Mouse (Mus musculus): ENCODE measurements around the gene Gm8206.
A peak's percentile ranks its signal among the peaks of the same experiment; 100 is the strongest.
"Not testable (repeated sequence)": the region's sequence is repeated elsewhere in the genome, so short reads cannot be mapped to it uniquely, and the experiment has no call there.

Gm8206 gene

DNA sequence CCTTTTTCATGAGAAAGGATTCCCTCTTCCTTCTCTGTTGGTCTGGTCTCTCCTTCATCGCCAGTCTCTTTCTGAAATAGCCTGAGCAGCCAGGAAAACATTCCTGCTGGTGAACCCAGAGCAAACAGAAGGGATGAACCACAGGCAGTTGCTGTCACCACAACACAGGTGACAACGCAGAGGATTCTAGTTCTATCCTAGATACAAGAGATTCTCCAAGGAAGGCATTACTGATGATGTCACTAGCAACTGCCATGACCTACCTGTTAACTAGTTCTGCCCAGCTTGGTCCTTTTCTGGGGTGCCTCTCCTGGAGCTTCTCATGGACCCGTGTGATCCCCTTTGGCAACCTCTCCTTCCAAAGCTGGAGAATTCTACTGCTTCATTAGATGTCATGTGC, at the start of gene Gm8206:
Gene Gm8206 (minus strand): TSS at position 101 of the 400 bp plus-strand sequence.
- DNase-seq (ENCODE audit: low spot score in 2 of 2): not testable (repeated sequence)

- not testable (repeated sequence) for DNase-seq (ENCODE audit: low spot score in 2 of 2)
Observed at GRCm38 (mm10) chr14:6125707-6126106, 32.0 kb upstream of the Gm8206 start, which contains the start of gene Gm3476. TSS of gene Gm3476 (minus strand) at chr14:6125807.

DNA sequence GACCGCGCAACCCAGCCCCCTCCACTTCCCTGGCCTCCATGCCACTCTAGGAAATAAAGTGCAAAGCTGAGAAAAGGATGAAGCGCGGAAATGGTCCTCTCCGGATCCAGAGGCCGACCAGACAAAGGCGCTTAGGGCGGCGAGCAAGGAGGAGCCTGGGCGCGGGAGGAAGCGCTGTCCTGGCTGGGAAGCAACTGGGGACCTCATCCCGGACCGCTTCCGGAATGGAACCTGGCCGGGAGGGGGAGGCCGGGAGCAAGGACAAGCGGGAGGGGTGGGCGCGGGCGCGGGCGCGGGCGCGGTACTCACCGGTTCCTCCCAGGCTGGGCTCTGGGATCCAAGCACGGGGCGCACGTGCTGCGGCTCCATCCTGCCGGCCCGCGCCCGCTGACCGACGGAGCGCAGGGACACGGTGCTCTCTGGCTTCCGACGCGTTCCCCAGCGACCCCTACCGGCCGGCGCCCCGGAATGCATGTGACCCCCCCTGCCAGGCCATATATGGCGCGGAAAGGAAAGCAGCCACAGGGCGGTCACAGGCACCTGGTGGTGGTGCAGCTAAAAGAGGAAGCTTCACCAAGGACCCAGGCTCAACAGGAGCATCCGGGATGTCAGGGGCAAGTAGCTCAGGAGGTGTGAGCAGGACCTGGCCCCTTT, 14.7 kb upstream of the Gm8206 start, which contains the start of gene Gm3468:
Gene Gm3468 (minus strand): TSS at position 394 of the 654 bp plus-strand sequence.
- DNase-seq (ENCODE audit: low spot score in 2 of 2): peak; percentile 4 to 43

DNA sequence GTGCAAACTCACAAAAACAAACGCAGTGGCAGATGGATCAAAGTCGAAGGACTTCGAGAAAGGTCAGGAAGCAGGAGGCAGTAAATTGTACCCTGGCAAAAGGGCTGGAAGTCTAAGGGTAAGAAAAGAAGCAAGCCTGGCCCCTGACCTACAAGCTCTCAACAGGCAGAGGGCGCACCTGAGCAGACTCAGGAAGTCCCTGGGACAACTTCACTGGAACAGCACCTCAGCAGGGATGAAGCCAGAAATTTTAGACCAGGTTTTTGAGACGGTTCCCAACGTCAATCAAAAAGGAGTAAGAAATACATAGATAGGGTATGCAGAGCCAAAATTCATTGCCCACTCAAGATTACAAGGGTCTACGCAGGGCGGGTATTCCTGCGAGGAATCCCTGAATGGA, 13.8 kb upstream of the Gm8206 start:
- DNase-seq (ENCODE audit: low spot score in 2 of 2): not testable (repeated sequence)

DNA sequence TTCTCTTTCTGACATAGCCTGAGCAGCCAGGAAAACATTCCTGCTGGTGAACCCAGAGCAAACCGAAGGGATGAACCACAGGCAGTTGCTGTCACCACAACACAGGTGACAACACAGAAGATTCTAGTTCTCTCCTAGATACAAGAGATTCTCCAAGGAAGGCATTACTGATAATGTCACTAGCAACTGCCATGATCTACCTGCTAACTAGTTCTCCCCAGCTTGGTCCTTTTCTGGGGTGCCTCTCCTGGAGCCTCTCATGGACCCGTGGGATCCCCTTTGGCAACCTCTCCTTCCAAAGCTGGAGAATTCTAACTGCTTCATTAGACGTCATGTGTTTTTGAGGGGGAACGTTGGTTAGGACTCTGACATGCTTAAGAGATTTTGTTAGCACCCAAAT, 35.6 kb downstream of the Gm8206 start, which contains the start of gene Gm6337:
Gene Gm6337 (minus strand): TSS at position 101 of the 400 bp plus-strand sequence.
- not testable (repeated sequence) for DNase-seq (ENCODE audit: low spot score in 2 of 2)

DNA sequence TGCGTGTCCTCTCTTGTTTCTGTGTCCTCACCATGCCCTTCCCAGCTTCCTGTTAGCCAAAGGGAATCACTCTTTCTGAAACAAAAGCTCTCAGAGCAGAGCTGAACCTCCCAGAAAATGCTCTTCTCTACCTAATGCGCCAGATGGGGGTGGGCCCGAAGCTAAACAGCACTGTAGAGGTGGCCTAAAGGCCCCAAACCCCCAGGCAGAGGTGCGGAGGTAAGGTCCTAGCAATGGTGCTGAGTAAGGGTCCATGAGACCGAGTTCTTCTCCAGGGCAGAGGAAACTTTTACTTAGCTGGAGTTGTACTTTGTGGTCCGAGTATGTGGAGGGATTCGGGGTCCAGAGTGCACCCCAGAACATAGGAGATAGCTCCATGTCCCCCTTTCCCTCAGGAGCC, 106.6 kb downstream of the Gm8206 start:
- DNase-seq (ENCODE audit: low spot score in 2 of 2): peak; percentile 4 to 18

- DNase-seq (ENCODE audit: low spot score in 2 of 2): not testable (repeated sequence)
Observed at GRCm38 (mm10) chr14:5979037-5979436, 114.7 kb downstream of the Gm8206 start, which contains the start of gene Gm3453. TSS of gene Gm3453 (minus strand) at chr14:5979137.

Data from thymus, postnatal 10 days (tissue).